Mouse (Mus musculus): ENCODE measurements at regions not wholly inside any gene's neighbourhood (a gene's known extent, or its start where the extent isn't known, plus 50 kb on each side); places are given as distances from the start of the nearest gene placed in this dataset.
"Not testable (repeated sequence)": the region's sequence is repeated elsewhere in the genome, so short reads cannot be mapped to it uniquely, and the experiment has no call there.

DNA sequence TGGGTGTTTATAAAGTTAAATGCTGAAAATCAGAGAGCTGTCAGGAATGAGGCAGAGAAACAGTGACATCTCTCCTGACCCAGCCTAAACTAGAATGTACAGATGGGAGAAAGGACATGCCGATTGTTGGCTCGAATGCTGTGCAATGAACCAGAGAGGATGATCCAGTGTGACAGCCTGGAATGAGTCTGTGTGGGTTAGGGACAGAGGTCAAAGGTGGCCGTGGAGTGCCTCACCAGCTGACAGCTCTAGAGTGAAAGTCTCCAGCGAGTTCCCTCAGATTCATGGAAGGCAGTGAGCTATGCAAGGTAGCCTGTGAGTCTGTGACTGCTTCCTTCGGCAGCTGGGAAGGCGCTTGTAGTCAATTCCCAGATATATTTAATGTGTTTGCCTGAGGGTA lies 663.9 kb downstream of the Cdh8 start:
- no peak for TF ChIP-seq CTCF (IDR thresholded peaks at IDR 0.05)
- no peak for DNase-seq (ENCODE audit: extremely low spot score in 1 of 2, low spot score in 2 of 2)
- intact Hi-C loops (cut with DNase I): no loop called here

DNA sequence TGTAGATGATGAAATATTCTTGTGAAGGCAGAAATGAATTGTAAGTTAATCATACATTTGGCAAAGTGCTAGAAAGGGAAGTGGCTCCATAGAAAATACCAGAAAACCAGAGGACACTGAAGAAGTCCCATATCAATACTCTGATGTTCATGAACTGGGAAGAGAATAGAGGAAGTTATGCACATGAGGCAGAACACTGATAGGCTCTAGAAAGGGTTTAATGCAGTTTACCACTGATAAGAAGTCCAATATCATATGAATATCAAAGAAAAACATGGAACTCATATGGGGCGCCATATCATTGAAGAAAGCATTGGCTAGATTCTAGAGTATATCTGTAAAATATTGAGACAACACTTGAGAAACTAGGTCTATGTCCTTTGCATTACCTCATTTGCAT lies 708.5 kb downstream of the Cdh8 start:
- TF ChIP-seq CTCF (IDR thresholded peaks at IDR 0.05): no peak
- Histone ChIP-seq H3K27ac (no peak overlapping the region), H3K4me3 (no peak overlapping the region)
- intact Hi-C loops (cut with DNase I): no loop called here
- no peak for DNase-seq (ENCODE audit: extremely low spot score in 1 of 2, low spot score in 2 of 2)

More for the DNA sequence above, 663.9 kb downstream of the Cdh8 start:
- Histone ChIP-seq H3K27ac (no peak overlapping the region), H3K4me3 (no peak overlapping the region)

DNA sequence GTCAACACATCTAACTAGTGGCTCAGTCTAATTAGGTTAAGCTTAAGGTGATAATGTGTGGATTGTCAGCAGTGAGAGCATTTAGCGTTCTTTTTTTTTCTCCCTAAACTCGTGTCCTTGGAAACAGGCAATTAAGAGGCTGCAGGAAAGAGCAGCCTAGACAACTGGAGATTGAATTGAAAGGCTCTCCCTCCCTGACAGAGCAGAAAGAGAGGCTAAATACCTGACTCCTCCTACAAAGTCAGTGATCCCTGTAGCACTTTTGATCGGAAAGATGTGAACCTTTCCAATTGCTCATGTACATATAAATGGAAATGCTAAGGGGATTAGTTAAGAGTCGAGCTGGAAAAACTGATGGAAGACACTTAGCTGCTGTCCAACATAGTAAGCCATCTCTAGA lies 710.1 kb downstream of the Cdh8 start:
- no peak for TF ChIP-seq CTCF (IDR thresholded peaks at IDR 0.05)
- Histone ChIP-seq H3K27ac (no peak overlapping the region), H3K4me3 (no peak overlapping the region)
- DNase-seq (ENCODE audit: extremely low spot score in 1 of 2, low spot score in 2 of 2): no peak
- intact Hi-C loops (cut with DNase I): no loop called here

DNA sequence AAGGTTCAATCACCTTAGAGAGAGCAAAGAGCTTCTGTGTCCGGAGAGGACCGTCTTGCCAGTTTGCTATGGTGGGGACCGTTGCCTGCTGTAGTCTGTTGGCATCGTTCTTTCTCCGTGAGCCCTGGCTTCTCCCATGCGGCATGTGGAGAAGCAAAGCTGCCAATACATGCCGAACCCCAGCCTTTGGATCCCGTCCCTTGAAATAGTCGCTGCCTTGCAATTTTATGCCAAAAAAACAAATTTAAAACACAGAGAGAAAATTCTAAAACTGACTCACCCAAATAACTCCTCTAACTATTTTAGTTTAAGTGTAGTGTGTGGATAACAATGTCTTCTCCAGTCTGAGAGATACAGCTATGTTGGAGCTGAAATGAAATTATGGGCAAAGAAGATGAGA lies 731.1 kb downstream of the Cdh8 start:
- peak in 1 of 2 experiments; percentile 12 for DNase-seq (ENCODE audit: extremely low spot score in 1 of 2, low spot score in 2 of 2)
- intact Hi-C loops (cut with DNase I): no loop called here
- Histone ChIP-seq H3K27ac (peak overlapping the region; percentile 25), H3K4me3 (no peak overlapping the region)
- no peak for TF ChIP-seq CTCF (IDR thresholded peaks at IDR 0.05)

DNA sequence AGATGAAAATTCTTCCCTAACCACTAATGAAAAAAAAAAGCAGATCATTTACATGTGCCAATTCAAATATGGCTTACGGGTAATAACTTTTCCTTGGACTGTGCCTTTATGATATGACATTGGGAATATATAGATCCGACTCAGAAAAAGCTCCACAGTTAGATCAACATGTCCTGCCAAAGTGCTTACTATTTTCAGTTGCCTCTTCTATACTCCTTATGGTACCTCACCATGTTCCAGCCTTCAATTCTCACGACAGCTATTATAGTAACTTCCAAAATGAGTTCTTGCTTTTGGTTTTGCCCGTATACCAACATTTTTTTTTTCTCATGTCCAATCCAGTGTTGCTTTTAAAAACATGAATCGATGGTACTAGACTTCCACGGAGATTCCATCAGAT lies 731.7 kb downstream of the Cdh8 start:
- peak overlapping the region; percentile 25 for H3K27ac ChIP-seq
- TF ChIP-seq CTCF (IDR thresholded peaks at IDR 0.05): no peak
- DNase-seq (ENCODE audit: extremely low spot score in 1 of 2, low spot score in 2 of 2): no peak
- intact Hi-C loops (cut with DNase I): no loop called here
- no peak overlapping the region for H3K4me3 ChIP-seq

DNA sequence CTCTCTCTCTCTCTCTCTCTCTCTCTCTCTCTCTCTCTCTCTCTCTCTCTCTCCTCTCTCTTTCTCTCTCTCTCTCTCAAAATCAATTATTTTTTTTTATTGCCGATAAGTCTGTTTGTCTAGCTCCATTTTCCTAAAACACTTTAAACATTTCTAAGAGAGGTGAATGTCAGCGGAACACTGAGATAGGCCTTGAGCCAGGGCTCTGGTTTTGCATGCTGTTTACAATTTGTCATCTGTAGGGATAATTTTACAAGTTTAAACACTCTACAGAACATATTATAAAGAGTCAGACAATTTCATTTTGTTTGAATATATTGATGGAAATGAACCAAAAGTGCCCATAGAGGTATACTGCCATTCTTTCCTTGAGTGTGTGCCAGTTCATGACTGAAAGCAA lies 736.2 kb downstream of the Cdh8 start:
- H3K4me3 ChIP-seq: no peak overlapping the region
- no peak overlapping the region for H3K27ac ChIP-seq
- intact Hi-C loops (cut with DNase I): no loop called here
- no peak for DNase-seq (ENCODE audit: extremely low spot score in 1 of 2, low spot score in 2 of 2)
- no peak for TF ChIP-seq CTCF (IDR thresholded peaks at IDR 0.05)

DNA sequence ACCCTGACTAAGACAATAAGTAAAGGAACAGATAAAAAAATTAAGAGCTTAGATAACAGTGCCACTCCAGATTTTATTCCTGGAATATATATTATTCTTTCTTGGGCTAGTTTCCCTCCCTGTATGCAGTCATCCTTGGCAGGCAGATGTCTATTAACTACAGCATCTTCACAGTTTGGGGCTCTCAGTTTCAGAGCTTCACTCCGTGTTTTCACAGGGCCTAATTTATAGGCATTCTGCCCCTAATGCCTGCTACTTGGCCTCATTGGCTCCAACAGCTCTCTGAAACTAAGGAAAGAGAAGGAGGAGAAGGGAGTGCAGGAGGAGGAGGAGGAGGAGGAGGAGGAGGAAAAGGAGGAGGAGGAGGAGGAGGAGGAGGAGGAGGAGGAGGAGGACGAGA lies 757.0 kb downstream of the Cdh8 start:
- DNase-seq (ENCODE audit: extremely low spot score in 1 of 2, low spot score in 2 of 2): no peak
- TF ChIP-seq CTCF (IDR thresholded peaks at IDR 0.05): no peak
- Histone ChIP-seq H3K27ac (no peak overlapping the region), H3K4me3 (no peak overlapping the region)
- intact Hi-C loops (cut with DNase I): no loop called here

DNA sequence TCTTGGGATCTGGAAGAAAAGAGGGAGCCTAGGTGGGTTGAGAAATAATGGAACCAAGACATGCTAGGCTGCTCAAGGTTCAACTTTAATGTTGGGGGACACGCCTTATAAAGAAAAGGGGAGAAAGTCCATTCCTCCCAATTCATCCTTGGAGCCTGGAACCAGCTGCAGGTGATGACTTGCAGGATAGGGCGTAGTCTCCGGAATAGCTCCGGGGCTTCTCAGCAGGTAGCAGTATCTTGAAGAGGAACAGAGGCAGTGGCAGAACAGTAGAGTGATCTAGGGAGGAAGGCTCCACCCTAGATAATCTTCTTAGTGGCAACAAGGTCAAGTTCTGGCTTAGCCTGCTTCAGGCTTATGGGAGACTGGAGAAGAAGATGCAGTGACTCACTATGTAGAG lies 764.0 kb downstream of the Cdh8 start:
- intact Hi-C loops (cut with DNase I); H3K4me3 ChIP-seq; H3K27ac ChIP-seq; DNase-seq (ENCODE audit: extremely low spot score in 1 of 2, low spot score in 2 of 2): not testable (repeated sequence)

DNA sequence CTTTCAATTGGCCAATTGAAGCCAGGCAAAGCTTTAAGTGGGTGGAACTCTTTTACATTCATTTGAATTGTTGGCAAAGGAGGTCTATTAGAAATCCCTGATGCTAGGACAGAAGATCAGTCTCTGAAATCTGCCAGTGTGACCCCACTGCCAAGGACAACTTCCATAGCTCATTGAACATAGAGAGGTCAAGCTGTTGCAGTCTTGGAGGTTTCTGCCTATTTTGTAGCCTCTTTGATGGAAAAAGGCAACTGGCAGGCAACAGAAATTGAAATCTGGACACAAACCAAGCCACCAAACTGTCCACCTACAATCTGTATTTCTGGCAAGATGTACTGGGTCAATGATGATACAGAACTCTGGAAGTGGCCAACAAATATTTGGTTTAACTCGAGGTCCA lies 765.3 kb downstream of the Cdh8 start:
- no peak overlapping the region for H3K27ac ChIP-seq
- no peak overlapping the region for H3K4me3 ChIP-seq
- no peak for DNase-seq (ENCODE audit: extremely low spot score in 1 of 2, low spot score in 2 of 2)
- intact Hi-C loops (cut with DNase I): no loop called here
- no peak for TF ChIP-seq CTCF (IDR thresholded peaks at IDR 0.05)

DNA sequence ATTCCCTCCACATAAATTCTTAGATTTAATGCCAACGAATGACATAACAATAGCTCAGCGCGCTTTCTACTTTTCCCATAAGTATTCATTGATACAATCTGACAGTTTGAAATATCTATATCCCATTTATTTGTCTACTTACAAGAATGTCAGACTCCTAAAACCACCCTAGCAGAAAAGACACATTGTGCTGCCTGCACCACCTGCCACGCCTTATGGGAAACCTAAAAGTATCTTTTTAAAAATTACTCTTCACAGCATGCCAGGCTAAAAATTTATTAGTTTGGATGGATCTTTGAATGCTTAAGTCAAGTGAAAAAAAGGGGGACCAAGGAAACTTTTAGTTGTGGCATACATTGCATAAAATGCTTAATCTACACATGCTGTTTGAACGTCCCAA lies 788.1 kb downstream of the Cdh8 start:
- H3K27ac ChIP-seq: no peak overlapping the region
- TF ChIP-seq CTCF (IDR thresholded peaks at IDR 0.05): no peak
- DNase-seq (ENCODE audit: extremely low spot score in 1 of 2, low spot score in 2 of 2): no peak

DNA sequence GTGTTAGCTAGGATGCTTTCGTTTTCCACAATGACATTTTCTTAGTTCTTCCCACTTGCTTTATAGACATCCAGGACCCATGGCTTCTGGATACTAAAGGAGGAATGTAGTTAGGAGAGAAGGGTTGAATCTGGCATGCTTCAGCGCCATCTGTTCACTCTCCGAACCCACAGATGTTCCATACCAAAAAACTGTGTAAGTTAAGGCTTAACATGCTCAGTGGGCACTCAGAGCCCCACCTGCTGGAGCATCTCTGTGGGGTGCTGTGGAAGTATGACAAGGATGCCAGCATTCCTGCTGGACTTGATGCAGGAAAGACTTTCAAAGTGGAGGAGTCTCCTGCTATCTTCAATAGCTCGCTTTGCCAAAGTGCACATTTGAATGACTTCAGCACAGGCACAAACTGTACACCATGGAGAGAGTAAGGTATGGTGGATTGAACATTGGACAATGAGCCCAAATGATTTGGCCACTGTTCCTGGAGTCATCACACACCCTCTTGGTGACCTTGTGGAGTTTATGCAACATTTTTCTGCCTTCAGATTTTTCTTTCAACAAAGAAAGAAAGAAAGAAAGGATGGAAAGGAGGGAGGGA lies 802.3 kb downstream of the Cdh8 start:
- DNase-seq (ENCODE audit: extremely low spot score in 1 of 2, low spot score in 2 of 2): peak; percentile 8 to 43
- Histone ChIP-seq H3K27ac (no peak overlapping the region), H3K4me3 (no peak overlapping the region)
- TF ChIP-seq CTCF (IDR thresholded peaks at IDR 0.05): peak; percentile 21
- intact Hi-C loops (cut with DNase I): no loop called here

More for the DNA sequence above, 788.1 kb downstream of the Cdh8 start:
- intact Hi-C loops (cut with DNase I): no loop called here
- H3K4me3 ChIP-seq: no peak overlapping the region

DNA sequence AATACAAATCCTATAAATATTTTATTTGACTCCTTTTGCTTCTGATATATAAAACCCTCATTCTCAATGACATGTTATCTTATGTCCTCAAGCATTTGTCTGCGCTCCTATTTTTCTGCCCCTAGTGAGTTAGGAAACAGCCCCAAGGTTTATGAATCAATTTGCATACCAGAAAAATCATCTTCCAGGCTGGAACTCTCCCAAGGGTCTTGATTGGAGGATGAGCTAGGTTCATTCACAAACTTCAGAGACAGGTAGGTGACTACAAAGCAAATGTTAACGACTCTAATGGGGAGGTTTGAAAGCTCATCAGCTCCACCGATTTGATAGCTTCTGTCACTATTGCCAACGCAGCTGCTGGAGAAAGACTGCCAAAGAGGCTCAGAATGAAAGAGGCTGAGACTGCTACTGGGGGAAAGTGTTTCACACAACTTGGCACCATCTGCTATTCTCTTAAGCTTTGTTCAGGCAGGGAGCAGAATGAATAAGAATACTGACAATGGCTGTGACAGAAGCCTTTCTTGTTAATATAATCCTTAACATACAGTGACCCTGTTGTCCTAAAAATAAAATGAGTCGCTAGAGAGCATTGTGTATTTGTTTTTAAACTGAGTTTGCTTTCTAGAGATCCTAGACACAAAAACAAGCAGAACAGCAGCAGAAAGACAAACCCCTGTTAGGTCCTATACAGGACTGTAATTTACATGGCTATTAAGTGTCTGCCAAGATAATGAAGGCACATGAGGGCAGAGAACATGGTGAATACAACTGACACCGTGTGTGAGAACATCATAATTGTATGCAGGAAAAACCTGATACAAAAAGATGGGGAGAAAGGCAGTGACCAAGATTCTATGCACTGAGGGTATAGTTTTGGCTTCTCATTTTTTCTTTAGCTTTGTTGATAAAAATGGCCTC lies 843.4 kb downstream of the Cdh8 start:
- intact Hi-C loops (cut with DNase I): no loop called here
- no peak overlapping the region for H3K27ac ChIP-seq
- DNase-seq (ENCODE audit: extremely low spot score in 1 of 2, low spot score in 2 of 2): peak; percentile 12 to 13
- H3K4me3 ChIP-seq: no peak overlapping the region
- no peak for TF ChIP-seq CTCF (IDR thresholded peaks at IDR 0.05)

DNA sequence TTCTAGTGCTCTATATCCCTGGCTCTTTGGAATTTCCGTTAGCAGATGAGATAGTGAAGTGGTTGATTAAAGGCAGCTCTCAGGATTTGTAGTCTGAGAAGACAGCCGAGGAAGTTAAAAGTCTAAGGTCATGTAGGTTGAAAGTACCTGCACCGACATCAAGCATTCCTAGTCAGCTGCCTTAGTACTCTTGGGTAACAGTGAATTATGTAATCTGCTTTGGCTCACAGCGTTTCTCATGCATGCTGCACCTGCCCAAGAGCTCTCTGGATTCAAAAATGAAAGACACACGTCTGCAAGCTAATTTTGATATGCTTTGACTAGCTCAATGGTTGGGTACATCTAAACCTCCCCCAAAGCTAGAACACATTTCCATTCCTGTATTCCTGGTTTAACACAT lies 849.6 kb downstream of the Cdh8 start:
- intact Hi-C loops (cut with DNase I): no loop called here
- Histone ChIP-seq H3K27ac (no peak overlapping the region), H3K4me3 (no peak overlapping the region)
- DNase-seq (ENCODE audit: extremely low spot score in 1 of 2, low spot score in 2 of 2): no peak
- TF ChIP-seq CTCF (IDR thresholded peaks at IDR 0.05): no peak

Data from left cerebral cortex, adult 2 months (tissue).